Mouse (Mus musculus) hindbrain, embryonic 12.5 days (tissue): ENCODE data around the gene Wfdc11. TPM values are rescaled to one million over a fixed set of nuclear protein-coding genes. Genes with fewer than 3 reads are reported as not detected.
A peak's percentile ranks its signal among the peaks of the same experiment; 100 is the strongest.

ENCODE experiments used
- ATAC-seq: fragments of 200-750 bp; cut with Nextera tagmentation; 2 replicates; pipeline ENCODE4 v1.8.0; 2017; ENCODE audit warnings: moderate TSS enrichment; ENCODE audit not compliant: low FRiP score
- H3K27ac ChIP-seq: fragments of 300-500 bp; sonication (generic); 2 replicates; pipeline ENCODE4 v1.5.1; 2016; ENCODE audit warnings: mild to moderate bottlenecking
- H3K27me3 ChIP-seq: fragments of 300-500 bp; sonication (generic); 2 replicates; pipeline ENCODE4 v1.6.1; 2016; ENCODE audit warnings: mild to moderate bottlenecking
- H3K36me3 ChIP-seq: fragments of 300-500 bp; sonication (generic); 2 replicates; pipeline ENCODE4 v1.6.1; 2016; ENCODE audit warnings: mild to moderate bottlenecking
- H3K4me1 ChIP-seq: fragments of 300-500 bp; sonication (generic); 2 replicates; pipeline ENCODE4 v1.6.1; 2016
- H3K4me2 ChIP-seq: fragments of 300-500 bp; sonication (generic); replicated peaks from 2 replicates; pipeline ENCODE4 v1.6.1; 2016; ENCODE audit warnings: mild to moderate bottlenecking
- H3K4me3 ChIP-seq: fragments of 300-500 bp; sonication (generic); 2 replicates; pipeline ENCODE4 v1.5.1; 2016; ENCODE audit warnings: mild to moderate bottlenecking
- H3K9ac ChIP-seq: fragments of 300-500 bp; sonication (generic); 2 replicates; pipeline ENCODE4 v1.6.1; 2016; ENCODE audit warnings: mild to moderate bottlenecking, moderate library complexity
- H3K9me3 ChIP-seq: fragments of 300-500 bp; sonication (generic); replicated peaks from 2 replicates; pipeline ENCODE4 v1.6.1; 2016; ENCODE audit warnings: mild to moderate bottlenecking
- WGBS: fragments of 180-500 bp; shearing (Covaris S2); methylation state at CpG from one replicate; pipeline ENCODE4 v1.1.7; 2016; 5-methylcytosine and 5-hydroxymethylcytosine counted together
- polyA plus RNA-seq: library from polyadenylated mRNA; unstranded; fragments of >200 nt; fragmentation: Nextera tagmentation; extraction: Ambion mirVana; gene quantifications from 2 replicates; pipeline ENCODE4 v1.2.1, GENCODE M21; 2016

Gene Wfdc11
- polyA plus RNA-seq, 1 experiment from 2014 or later, result not detected

DNA sequence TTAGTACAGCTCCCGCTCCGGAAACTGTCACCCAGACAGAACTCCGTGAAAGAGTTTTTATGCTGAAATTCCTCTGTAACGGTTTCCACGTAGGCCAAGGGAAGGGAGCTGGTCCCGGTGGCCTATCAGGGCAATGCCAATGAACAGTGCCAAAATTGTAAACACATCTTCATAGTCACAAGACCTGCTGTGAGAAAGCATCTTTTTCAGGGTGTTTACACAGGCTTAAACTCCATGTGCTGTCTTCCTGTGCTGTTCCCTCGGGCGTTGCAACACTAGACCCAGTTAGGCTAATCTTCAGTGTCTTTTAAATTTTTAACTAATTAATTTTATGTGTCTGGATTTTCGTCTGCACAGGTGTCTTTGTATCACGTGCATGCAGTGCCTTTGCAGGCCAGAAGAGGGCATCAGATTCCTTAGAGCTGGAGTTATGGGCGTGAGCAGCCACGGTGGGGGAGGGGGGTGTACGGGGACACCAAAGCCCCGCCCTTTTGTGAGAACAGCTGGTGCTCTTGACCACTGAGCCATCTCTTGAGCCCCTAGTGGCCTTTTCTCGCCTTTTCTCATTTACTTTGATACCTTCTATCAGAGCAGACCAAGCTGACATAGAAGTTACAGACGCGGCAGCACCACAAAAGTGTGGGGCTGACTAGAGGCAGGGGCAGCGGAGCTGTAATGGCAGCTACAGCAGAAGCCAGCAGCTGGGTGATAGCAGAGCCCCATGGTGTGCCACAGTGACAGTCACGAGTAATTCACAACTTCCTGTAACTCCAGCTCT is 5.2 kb upstream of the Wfdc11 start:
- H3K4me2 ChIP-seq, result peak overlapping the region; percentile 50
- 21% methylated on average over 19 of the region's 19 CpGs for WGBS
- H3K27me3 ChIP-seq, result no peaks in the 10 kb centered on the region
- no peak overlapping the region for H3K9ac ChIP-seq
- H3K36me3 ChIP-seq, result no peaks in the 10 kb centered on the region
- H3K27ac ChIP-seq, result no peak overlapping the region
- ATAC-seq, result peak; percentile 60; the same call in 1 of the 2 replicates
- H3K4me1 ChIP-seq, result 0 out of 2 replicates have a peak, but pooled peaks cover 6% of the 10 kb centered on the region
- H3K9me3 ChIP-seq, result 0 out of 2 replicates have a peak, but pooled peaks cover 3% of the 10 kb centered on the region
- peak overlapping the region; percentile 26 for H3K4me3 ChIP-seq

DNA sequence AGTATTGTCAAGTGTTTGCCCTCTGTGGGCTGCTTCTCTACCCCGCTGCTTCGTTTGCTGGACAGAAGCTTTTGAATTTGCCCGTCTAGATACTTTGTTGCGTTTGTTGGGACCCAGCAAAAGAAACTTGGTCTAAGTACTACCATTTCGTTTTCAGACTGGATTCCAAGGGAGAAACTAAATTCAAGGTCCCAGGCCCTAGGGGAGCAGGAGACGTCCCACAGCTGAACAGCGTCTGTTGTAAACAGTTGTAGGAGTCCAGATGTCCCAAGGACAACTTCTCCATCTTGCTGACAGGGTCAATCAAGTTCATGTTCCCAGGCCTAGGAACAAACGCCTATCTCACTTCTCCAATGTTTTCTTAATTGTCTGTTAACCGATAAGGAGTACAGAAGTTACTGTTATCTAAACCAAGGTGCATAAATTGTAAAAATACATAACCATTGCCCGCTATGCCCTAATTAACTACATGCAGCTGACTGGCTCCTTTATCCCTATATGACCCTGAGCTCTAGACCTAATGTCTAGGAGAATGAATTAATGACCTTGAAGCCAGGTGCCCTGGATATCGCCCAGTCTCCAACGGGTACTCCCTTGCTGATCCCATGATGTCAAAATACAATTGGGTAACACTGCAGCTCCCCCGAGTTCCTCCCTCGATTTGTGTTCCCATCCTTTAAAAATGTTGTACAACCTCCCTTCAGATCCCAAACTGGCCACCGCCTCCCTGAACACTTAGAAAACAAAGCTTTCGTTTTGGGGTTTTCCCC is 3.2 kb upstream of the Wfdc11 start:
- ATAC-seq, result no peak

DNA sequence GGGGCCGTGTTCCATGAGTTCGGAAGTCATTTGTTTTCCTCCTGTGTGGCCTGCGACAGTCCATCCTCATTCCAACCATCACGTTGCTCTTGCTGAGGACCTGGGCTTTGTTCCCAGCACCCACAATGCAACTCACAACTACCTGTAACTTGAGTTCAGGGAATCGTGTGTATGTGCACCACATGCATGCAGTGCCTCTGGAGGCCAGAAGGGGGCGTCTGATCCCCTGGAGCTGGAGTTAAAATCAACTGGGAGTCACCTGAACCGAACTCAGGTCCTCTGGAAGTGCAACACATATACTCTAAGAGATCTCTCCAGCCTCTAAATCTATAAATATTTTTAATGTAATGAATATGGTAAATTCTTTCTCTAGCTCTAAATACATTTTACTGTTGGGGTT is 2.2 kb upstream of the Wfdc11 start:
- Histone ChIP-seq H3K4me1 (0 out of 2 replicates have a peak, but pooled peaks cover 6% of the 10 kb centered on the region), H3K9ac (no peak overlapping the region), H3K27me3 (no peaks in the 10 kb centered on the region), H3K27ac (no peak overlapping the region), H3K4me3 (no peak overlapping the region), H3K4me2 (no peak overlapping the region), H3K36me3 (no peaks in the 10 kb centered on the region), H3K9me3 (0 out of 2 replicates have a peak, but pooled peaks cover 3% of the 10 kb centered on the region)
- 76% methylated on average over 7 of the region's 7 CpGs for WGBS
- ATAC-seq, result no peak

More for the DNA sequence above, 3.2 kb upstream of the Wfdc11 start:
- Histone ChIP-seq H3K9ac (no peak overlapping the region), H3K4me1 (0 out of 2 replicates have a peak, but pooled peaks cover 6% of the 10 kb centered on the region), H3K4me2 (no peak overlapping the region), H3K36me3 (no peaks in the 10 kb centered on the region), H3K27ac (no peak overlapping the region), H3K27me3 (no peaks in the 10 kb centered on the region), H3K4me3 (no peak overlapping the region), H3K9me3 (0 out of 2 replicates have a peak, but pooled peaks cover 3% of the 10 kb centered on the region)
- 86% methylated on average over 16 of the region's 16 CpGs for WGBS

DNA sequence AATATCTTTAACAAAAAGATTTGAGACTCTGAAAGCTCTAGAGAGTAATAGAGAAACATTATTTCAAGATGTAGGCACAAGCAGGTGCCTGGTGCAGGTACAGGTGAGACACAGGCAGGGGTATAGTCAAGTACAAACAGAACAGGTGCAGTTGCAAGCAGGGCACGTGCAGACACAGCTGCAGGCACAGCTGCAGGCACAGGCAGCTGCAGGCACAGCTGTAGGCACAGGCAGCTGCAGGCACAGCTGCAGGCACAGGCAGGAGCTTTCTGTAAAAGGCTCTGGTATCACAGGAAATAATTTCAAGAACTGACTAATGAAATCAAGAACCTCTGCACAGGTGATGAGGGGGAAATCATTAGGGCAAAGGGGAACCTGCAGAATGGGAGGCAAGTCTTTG is 2.9 kb downstream of the Wfdc11 start:
- H3K9me3 ChIP-seq, result 0 out of 2 replicates have a peak, but pooled peaks cover 2% of the 10 kb centered on the region
- no peak overlapping the region for H3K4me3 ChIP-seq
- 43% methylated on average over 1 of the region's 1 CpGs for WGBS
- no peaks in the 10 kb centered on the region for H3K36me3 ChIP-seq
- no peak for ATAC-seq
- no peak overlapping the region for H3K9ac ChIP-seq
- no peaks in the 10 kb centered on the region for H3K27me3 ChIP-seq
- no peak overlapping the region for H3K4me2 ChIP-seq
- no peaks in the 10 kb centered on the region for H3K4me1 ChIP-seq
- H3K27ac ChIP-seq, result no peak overlapping the region

DNA sequence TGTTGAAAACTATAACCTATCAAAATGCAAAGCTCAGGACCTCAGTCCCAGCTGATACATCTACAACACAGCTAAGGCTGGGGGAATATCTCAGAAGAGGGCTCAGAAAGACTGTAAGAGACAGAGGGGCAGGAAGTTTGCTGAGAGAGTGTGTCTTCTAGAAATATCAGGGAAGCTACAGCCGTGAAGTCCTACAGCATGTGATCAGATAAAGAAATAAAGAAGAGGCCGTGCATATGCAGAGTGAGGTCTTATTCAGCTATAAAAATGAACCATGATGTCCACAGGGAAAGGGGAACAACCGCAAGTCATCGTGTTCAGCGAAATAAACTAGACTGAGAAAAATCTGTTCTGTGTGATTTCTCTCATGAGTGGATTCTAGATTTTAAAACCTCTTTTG is 3.6 kb downstream of the Wfdc11 start:
- no peak overlapping the region for H3K9ac ChIP-seq
- 82% methylated on average over 5 of the region's 5 CpGs for WGBS
- H3K27ac ChIP-seq, result no peak overlapping the region
- H3K36me3 ChIP-seq, result no peaks in the 10 kb centered on the region
- H3K4me3 ChIP-seq, result no peak overlapping the region
- no peaks in the 10 kb centered on the region for H3K4me1 ChIP-seq
- no peaks in the 10 kb centered on the region for H3K27me3 ChIP-seq
- 0 out of 2 replicates have a peak, but pooled peaks cover 2% of the 10 kb centered on the region for H3K9me3 ChIP-seq
- no peak for ATAC-seq
- no peak overlapping the region for H3K4me2 ChIP-seq

DNA sequence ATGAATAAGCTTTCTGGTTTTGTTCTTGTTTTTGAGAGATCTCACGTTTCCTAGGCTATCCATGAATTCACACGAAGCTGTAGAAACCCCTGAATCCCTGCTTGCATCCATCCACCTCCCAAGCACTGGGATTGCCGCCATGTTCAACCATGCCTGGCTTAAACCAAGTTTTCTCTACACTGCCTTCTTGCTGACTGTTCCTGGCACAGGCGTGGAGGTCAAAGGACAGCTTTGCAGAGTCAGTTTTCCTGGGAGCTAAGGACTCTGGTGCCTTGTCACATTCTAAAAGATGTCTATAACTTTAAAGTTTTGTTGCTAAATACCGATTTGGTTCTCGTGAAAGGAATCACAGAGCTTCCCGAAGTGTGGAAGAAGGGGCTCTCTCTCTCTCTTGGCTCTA is 9.0 kb downstream of the Wfdc11 start:
- Histone ChIP-seq H3K9me3 (0 out of 2 replicates have a peak, but pooled peaks cover 2% of the 10 kb centered on the region), H3K36me3 (no peaks in the 10 kb centered on the region), H3K4me1 (no peaks in the 10 kb centered on the region), H3K27ac (no peak overlapping the region), H3K4me2 (no peak overlapping the region), H3K27me3 (no peaks in the 10 kb centered on the region), H3K9ac (no peak overlapping the region), H3K4me3 (no peak overlapping the region)
- 87% methylated on average over 7 of the region's 7 CpGs for WGBS
- no peak for ATAC-seq

DNA sequence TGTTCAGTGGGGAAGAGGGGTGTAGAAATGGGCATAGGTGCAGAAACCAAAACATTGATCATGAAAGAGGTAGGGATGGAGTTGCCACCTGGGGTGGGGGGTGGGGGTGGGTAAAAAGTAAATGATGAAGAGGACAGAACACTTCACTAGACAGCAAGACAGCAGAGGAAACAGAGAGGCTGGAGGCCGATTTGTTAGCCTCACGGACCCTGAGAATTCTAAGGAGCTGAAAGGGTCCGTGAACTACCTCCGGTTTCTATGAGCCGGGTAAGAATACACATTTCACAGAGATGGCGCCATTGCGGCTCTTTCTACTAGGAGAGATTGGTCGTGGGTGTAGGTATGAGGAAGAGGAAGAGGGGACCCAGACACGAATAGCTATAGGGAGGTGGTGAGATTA is 17.4 kb downstream of the Wfdc11 start, which contains the start of gene Wfdc9:
TSS of gene Wfdc9 (minus strand) at position 101 of the 400 bp plus-strand sequence.
- no peaks in the 10 kb centered on the region for H3K4me1 ChIP-seq
- H3K4me3 ChIP-seq, result no peak within 1 kb of the TSS
- no peak within 1 kb of the TSS for H3K27ac ChIP-seq
- 83% methylated on average over 9 of the region's 9 CpGs for WGBS
- no peak within 1 kb of the TSS for H3K4me2 ChIP-seq
- H3K36me3 ChIP-seq, result no peaks in the 10 kb centered on the region
- no peaks in the 10 kb centered on the region for H3K27me3 ChIP-seq
- no peak for ATAC-seq
- H3K9me3 ChIP-seq, result no peaks in the 10 kb centered on the region
- H3K9ac ChIP-seq, result no peak within 1 kb of the TSS

DNA sequence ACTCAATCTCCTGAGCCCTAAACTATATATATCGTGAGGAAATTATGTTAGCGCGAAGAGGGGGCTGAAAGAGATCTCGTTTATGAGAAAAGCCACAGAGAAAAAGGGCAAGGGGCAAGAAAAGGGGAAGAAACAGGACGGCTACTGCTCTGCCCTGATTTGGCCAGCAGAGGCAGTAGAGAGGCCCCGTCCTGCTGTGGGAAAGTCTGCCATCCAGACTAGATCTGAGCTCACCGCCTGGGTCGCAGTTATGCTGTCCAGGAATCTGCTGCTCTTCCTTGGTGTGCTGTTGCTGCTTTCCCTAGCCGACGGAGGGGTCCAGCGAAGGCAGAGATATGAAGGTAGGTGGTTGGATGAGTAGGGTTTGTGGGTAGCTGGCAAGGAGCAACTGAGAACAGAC is 18.0 kb downstream of the Wfdc11 start, which contains the start of gene Wfdc10:
TSS of gene Wfdc10 (plus strand) at position 189 of the 400 bp plus-strand sequence.
- ATAC-seq, result no peak
- H3K27ac ChIP-seq, result no peak within 1 kb of the TSS
- no peak within 1 kb of the TSS for H3K4me3 ChIP-seq
- no peaks in the 10 kb centered on the region for H3K9me3 ChIP-seq
- no peaks in the 10 kb centered on the region for H3K4me1 ChIP-seq
- H3K4me2 ChIP-seq, result no peak within 1 kb of the TSS
- H3K36me3 ChIP-seq, result no peaks in the 10 kb centered on the region
- WGBS, result 18% methylated on average over 11 of the region's 11 CpGs
- H3K27me3 ChIP-seq, result no peaks in the 10 kb centered on the region
- H3K9ac ChIP-seq, result no peak within 1 kb of the TSS

DNA sequence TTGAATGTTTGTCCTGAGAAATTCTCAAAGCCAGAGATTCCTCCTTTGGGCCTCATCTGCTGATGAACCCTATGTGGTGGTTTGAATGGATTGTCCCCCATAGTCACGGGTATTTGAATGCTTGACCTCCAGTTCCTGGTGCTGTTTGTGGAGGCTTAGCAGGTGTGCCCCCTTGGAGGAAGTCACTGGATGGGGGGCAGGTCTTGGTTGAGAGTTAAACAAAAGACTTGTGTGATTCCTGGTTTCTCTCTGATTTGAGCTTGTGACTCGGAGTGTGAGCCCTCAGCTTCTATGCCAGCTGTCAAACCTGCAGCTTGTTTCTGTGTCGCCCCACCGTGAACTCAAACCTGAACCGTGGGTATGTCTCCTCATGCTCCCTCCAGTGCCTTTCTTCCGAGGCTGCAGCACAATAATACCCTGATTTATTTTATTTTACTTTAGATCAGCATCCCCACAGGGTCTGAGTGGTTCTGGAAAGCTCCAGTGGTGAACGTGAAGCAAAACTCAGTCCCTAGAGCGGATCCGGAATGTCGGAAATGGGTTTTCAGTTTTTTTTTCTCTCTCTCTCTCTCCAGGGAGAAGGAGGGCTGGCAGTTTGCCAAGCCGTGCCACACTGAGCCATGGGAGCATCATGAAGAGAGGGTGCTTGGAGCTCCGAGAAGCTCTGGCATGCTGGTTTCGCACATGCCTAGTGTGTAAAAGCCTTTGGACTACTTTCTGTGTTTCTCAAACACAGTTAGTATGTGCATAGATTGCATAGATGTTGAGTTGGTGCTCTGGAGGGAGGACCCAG is 31.8 kb downstream of the Wfdc11 start:
- Histone ChIP-seq H3K27ac (no peak overlapping the region), H3K9ac (no peak overlapping the region), H3K4me2 (no peak overlapping the region), H3K4me3 (no peak overlapping the region), H3K27me3 (no peaks in the 10 kb centered on the region), H3K9me3 (no peaks in the 10 kb centered on the region), H3K4me1 (no peaks in the 10 kb centered on the region), H3K36me3 (no peaks in the 10 kb centered on the region)
- WGBS, result 83% methylated on average over 13 of the region's 13 CpGs
- ATAC-seq, result no peak

DNA sequence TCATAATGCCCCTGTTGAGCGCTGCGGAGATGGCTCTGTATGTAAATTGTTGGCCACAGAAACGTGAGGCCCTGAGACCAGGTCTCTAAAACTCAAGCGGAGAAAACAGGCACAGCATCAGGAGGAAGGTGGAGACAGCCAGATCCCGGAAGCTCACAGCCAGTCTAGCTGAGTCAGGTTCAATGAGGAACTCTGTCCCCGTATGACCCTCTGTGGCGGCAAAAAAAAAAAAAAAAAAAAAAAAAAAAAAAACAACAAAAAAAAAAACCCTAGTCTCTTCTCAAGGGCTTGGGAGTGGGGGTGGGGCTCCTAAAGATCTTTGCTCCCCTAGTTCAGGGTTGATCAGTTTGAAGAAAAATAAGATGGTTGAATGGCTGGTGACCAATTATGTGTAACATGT is 32.8 kb downstream of the Wfdc11 start:
- 72% methylated on average over 7 of the region's 7 CpGs for WGBS
- no peak overlapping the region for H3K9ac ChIP-seq

DNA sequence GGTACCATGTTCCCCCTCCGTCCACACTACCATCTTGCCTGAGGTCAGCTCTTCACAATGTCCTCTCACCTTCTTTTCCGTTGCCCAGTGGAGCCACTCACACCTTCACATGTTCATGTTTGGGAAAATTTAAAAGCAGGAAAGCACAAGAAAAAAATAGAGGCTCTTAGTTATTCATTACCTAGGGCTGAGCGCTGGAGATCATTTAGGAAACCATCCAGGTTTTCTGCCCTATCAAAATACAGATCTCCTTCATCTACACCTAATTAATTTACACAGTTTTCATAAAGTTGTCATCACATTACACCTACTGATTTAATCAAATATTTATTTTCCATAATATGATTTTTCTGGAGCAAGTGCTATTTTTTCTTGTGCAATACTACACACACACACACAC is 35.2 kb downstream of the Wfdc11 start, which contains the start of gene Wfdc16:
TSS of gene Wfdc16 (minus strand) at position 101 of the 400 bp plus-strand sequence.
- ATAC-seq, result no peak
- Histone ChIP-seq H3K4me2 (no peak within 1 kb of the TSS), H3K36me3 (no peaks in the 10 kb centered on the region), H3K27ac (no peak within 1 kb of the TSS), H3K4me1 (no peaks in the 10 kb centered on the region), H3K9ac (no peak within 1 kb of the TSS), H3K4me3 (no peak within 1 kb of the TSS), H3K27me3 (no peaks in the 10 kb centered on the region), H3K9me3 (no peaks in the 10 kb centered on the region)
- WGBS, result 91% methylated on average over 3 of the region's 3 CpGs

More for the DNA sequence above, 32.8 kb downstream of the Wfdc11 start:
- no peak overlapping the region for H3K4me3 ChIP-seq
- H3K4me1 ChIP-seq, result no peaks in the 10 kb centered on the region
- no peak for ATAC-seq
- H3K36me3 ChIP-seq, result no peaks in the 10 kb centered on the region
- H3K9me3 ChIP-seq, result no peaks in the 10 kb centered on the region
- no peak overlapping the region for H3K27ac ChIP-seq
- no peak overlapping the region for H3K4me2 ChIP-seq
- no peaks in the 10 kb centered on the region for H3K27me3 ChIP-seq

DNA sequence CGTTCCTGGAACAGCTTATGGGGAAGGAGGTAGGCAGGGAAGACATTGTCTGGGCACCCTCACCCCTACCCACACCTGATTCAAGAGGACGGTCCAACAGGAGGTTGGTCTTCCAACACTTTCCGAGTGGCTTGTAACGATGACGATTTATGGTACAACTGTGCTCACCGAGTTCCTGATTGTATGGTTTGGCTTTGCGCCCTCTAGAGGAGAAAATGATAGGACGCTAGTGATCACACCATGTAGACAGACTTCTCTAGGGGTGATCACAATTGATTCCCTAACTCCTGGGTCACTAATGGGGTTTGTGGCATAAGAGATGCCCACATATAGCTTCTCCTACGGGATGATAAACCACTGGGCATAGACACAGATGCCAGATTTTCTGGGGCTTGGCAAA is 38.6 kb downstream of the Wfdc11 start:
- Histone ChIP-seq H3K4me2 (no peak overlapping the region), H3K9ac (no peak overlapping the region), H3K27me3 (no peaks in the 10 kb centered on the region), H3K27ac (no peak overlapping the region), H3K9me3 (no peaks in the 10 kb centered on the region), H3K36me3 (no peaks in the 10 kb centered on the region), H3K4me3 (no peak overlapping the region), H3K4me1 (no peaks in the 10 kb centered on the region)
- ATAC-seq, result no peak
- 77% methylated on average over 9 of the region's 9 CpGs for WGBS
